Mouse (Mus musculus) hindbrain, embryonic 10.5 days (tissue): ENCODE results near the gene Pld1. TPM values are rescaled to one million over a fixed set of nuclear protein-coding genes. Genes with fewer than 3 reads are reported as not detected.

ENCODE experiments used
- DNase-seq: peaks from one replicate; pipeline ENCODE4 v3.0.0-alpha.2; 2017; ENCODE audit warnings: low spot score
- H3K27ac ChIP-seq: fragments of 300-500 bp; sonication (generic); 2 replicates; pipeline ENCODE4 v1.5.1; 2016; ENCODE audit warnings: mild to moderate bottlenecking, moderate library complexity
- H3K27me3 ChIP-seq: fragments of 300-500 bp; sonication (generic); 2 replicates; pipeline ENCODE4 v1.6.1; 2016; ENCODE audit warnings: mild to moderate bottlenecking; ENCODE audit not compliant: poor library complexity, insufficient read depth, severe bottlenecking
- H3K36me3 ChIP-seq: fragments of 300-500 bp; sonication (generic); 2 replicates; pipeline ENCODE4 v1.6.1; 2016; ENCODE audit warnings: mild to moderate bottlenecking, moderate library complexity
- H3K4me1 ChIP-seq: fragments of 300-500 bp; sonication (generic); replicated peaks from 2 replicates; pipeline ENCODE4 v1.6.1; 2016; ENCODE audit warnings: mild to moderate bottlenecking
- H3K4me3 ChIP-seq: fragments of 300-500 bp; sonication (generic); 2 replicates; pipeline ENCODE4 v1.5.1; 2016; ENCODE audit warnings: mild to moderate bottlenecking, moderate library complexity
- H3K9me3 ChIP-seq: fragments of 300-500 bp; sonication (generic); 2 replicates; pipeline ENCODE4 v1.6.1; 2016; ENCODE audit warnings: mild to moderate bottlenecking, moderate library complexity
- WGBS: fragments of 180-500 bp; shearing (Covaris S2); methylation state at CpG from one replicate; pipeline ENCODE4 v1.1.7; 2016; 5-methylcytosine and 5-hydroxymethylcytosine counted together
- polyA plus RNA-seq: library from polyadenylated mRNA; unstranded; fragments of >200 nt; fragmentation: Nextera tagmentation; extraction: Ambion mirVana; gene quantifications from 2 replicates; pipeline ENCODE4 v1.2.1, GENCODE M21; 2016

Pld1 gene
- polyA plus RNA-seq, 1 experiment from 2014 or later, result 3.2 TPM

DNA sequence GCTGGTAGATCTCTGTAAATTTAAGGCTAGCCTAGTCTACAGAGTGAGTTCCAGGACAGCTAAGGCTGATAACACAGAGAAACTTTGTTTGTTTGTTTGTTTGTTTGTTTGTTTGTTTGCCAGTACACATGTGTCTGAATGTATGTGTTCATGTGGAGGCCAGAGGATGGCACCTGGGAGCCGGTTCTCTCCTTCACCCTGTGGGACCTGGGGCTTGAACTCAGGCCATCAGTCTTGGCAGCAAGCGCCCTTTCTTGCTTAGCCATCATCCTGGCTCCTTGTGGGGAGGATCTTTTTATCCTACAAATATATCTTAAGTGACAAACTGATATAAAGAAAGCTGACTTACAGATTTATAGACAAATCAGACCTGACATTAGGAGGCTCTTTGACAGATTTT lies 44.8 kb downstream of the Pld1 start:
- 87% methylated on average over 2 of the region's 2 CpGs for WGBS
- H3K36me3 ChIP-seq, result no peaks in the 10 kb centered on the region
- H3K9me3 ChIP-seq, result no peaks in the 10 kb centered on the region
- no peaks in the 10 kb centered on the region for H3K27me3 ChIP-seq
- no peak overlapping the region for H3K27ac ChIP-seq
- H3K4me3 ChIP-seq, result no peak overlapping the region
- no peak for DNase-seq
- H3K4me1 ChIP-seq, result peaks cover 16% of the 10 kb centered on the region

DNA sequence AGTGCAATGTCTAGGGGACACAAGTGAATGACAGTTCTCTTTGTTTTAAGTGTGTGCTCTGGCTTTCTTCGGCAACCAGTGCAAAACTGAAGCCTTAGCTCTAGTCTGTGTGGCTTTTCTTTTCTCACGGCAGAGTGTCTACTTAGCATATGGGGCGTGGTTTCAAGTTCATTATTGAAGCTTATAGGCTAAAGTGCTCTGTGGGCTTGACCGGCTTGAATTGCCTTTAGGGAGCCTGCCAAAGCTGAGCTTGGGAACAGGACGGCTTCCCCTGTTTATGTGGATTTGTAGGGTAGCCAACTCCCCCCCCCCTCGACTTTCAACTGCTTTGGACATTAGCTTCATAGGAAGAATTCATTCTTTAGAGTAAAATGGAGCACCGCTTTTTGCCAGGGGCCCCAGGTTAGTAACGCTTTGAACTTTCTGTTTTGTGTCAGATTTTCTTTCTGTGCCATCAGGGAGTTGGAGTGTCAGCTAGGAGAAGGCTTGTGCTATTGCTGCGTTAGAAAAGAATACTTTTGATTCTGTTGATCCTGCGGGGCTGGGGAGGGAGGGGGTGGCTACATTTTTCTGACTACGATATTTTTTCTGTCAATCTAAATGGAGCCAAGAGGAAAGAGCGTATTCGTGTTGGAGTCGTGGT lies 45.6 kb downstream of the Pld1 start:
- peak; percentile 66 for DNase-seq
- Histone ChIP-seq H3K36me3 (no peaks in the 10 kb centered on the region), H3K27me3 (no peaks in the 10 kb centered on the region), H3K4me1 (peaks cover 14% of the 10 kb centered on the region), H3K4me3 (peak overlapping the region; percentile 36), H3K9me3 (no peaks in the 10 kb centered on the region), H3K27ac (peak overlapping the region; percentile 54; the same call in 1 of the 2 replicates)
- WGBS, result 20% methylated on average over 14 of the region's 14 CpGs

DNA sequence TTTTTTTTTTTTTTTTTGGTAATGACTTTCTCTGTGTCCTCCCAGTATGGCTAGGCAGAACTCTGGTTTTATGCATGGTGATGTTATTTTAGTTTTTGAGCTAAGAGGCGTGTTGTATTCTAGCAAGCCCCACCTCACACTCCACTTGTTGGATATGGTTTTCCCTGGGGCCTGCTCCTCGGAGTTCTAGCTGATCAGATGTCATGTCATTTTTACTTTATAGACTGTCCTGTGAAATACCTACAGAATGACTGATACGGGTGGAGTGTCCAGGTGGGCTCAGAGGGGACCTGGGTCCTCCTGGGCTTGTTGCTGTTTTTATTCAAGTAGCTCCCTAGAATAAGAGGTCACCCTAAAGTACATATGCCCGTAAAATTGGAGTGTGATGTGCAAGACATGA lies 46.1 kb downstream of the Pld1 start:
- H3K27ac ChIP-seq, result no peak overlapping the region
- H3K36me3 ChIP-seq, result no peaks in the 10 kb centered on the region
- H3K4me1 ChIP-seq, result peaks cover 14% of the 10 kb centered on the region
- no peaks in the 10 kb centered on the region for H3K27me3 ChIP-seq
- DNase-seq, result no peak
- H3K9me3 ChIP-seq, result no peaks in the 10 kb centered on the region
- H3K4me3 ChIP-seq, result peak overlapping the region; percentile 36; the same call in 1 of the 2 replicates
- 73% methylated on average over 4 of the region's 4 CpGs for WGBS

DNA sequence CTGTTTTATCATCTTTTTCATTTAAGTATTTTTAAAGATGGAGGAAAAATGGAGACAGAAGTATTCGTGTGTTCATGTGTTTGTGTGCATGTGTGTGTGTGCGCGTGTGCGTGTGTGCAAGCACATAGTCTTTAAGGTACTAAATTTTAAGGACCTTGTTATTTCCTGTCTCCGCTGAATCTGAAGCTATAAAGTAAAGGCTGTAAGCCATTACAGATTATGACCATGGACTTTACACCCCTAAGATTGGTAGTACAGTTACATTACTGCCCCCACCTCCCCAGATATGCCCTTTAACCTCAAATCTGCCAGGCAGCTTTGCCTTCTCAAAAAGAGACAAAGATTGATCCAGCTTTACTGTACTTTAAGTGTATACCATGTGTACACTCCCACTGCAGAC lies 46.8 kb downstream of the Pld1 start:
- Histone ChIP-seq H3K36me3 (no peaks in the 10 kb centered on the region), H3K4me1 (peaks cover 14% of the 10 kb centered on the region), H3K27me3 (no peaks in the 10 kb centered on the region), H3K9me3 (no peaks in the 10 kb centered on the region), H3K27ac (no peak overlapping the region), H3K4me3 (no peak overlapping the region)
- WGBS, result 96% methylated on average over 5 of the region's 5 CpGs
- no peak for DNase-seq

DNA sequence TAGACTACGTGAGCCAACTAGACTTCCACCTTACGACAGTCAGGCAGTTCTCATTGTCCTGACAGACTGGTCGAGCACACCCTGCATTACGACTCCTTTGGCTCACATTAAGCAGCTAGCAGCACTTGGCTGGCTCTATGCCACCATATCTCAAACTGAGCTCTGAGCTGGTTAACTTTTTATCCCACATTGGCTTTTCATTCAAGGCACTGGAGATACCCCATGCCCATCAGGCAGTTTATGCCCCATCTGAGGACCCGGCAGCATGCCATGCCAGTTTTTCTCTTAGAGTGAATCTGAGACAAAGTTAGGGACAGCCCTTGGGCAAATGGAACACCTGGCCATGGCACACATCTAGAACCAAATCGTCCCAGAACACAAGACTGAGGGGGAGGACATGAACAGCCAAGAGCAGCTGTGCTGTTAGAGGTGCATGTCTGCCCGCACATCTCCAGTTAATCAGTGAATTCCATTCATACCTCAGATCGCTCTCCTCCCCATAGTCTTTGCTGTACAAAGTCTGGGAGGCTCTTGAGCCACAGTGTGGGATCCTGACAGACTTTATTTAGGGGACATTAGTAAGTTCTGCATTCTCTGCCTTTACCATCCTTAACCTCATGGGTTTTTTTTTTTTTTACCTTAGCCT lies 49.5 kb downstream of the Pld1 start:
- DNase-seq, result no peak
- Histone ChIP-seq H3K36me3 (no peaks in the 10 kb centered on the region), H3K27me3 (no peaks in the 10 kb centered on the region), H3K27ac (no peak overlapping the region), H3K9me3 (no peaks in the 10 kb centered on the region), H3K4me1 (peaks cover 14% of the 10 kb centered on the region), H3K4me3 (no peak overlapping the region)
- WGBS, result 78% methylated on average over 8 of the region's 8 CpGs

DNA sequence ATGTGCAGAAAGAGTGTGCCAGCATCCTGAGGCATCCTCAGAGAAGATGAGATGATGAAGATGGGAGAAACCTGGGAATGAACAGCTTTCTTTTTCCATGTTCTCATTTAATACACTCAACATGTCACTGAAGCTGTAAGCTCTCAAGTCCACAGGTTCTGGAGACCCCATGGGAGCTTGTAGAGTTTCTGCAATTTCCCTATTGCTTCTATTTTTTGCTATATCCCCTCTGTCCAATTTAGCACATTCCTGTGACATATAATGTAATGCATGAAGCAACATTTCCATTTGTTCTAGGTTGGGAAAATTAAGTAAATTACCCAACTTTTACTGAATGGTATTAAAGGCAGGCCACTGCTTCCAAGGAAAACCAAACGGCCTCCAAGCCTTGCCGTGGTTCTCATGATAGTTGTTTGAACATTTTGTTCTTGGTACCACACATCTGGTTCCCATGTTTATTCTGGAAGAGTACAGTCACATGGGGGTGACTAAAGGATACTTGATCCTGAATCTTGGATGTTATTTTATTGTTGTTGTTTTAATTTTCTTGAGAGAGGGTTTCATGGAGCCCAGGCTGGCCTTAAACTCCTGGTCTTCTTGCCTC lies 52.7 kb downstream of the Pld1 start:
- no peaks in the 10 kb centered on the region for H3K9me3 ChIP-seq
- no peaks in the 10 kb centered on the region for H3K36me3 ChIP-seq
- H3K27ac ChIP-seq, result no peak overlapping the region
- WGBS, result 81% methylated on average over 2 of the region's 2 CpGs
- no peak for DNase-seq
- H3K4me1 ChIP-seq, result 0 out of 2 replicates have a peak, but pooled peaks cover 5% of the 10 kb centered on the region
- no peaks in the 10 kb centered on the region for H3K27me3 ChIP-seq
- no peak overlapping the region for H3K4me3 ChIP-seq

DNA sequence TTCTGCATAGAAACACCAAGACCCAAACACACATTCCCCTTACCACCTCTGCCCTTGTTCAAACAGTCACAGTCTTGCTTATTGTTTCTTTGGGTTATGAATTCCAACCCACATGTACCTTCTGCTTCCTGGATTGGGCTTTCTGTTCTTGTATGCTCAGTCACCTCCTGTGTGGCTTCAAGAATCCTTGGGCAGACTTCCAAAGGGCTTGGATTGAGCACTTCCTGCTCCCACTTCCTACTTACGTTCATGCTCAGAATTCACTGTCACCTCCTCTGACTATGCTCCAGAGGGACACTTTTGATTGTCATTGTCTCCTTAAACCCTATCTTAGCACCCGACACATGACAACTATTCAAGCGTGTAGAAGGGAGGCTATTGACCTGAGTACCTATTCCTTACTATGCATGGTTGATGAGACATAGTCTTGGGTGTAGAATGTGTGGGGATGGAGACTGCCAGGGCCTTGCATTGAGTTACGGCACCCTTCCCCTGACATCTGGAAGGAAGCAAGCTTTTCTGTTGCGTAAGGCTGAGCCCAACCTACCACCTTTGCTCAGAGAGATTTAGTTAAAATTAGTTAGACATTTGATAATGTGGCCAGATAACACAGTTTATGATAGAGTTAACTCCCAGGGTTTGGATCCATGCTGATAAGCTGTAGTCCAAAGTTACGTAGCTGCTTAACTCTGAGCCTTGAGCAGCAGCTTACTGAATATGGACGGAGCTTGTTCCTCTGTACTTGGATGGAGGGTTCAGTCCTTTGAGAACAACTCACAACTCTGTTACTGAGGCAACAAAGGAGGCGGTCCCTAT lies 55.9 kb downstream of the Pld1 start:
- Histone ChIP-seq H3K4me3 (no peak overlapping the region), H3K4me1 (no peaks in the 10 kb centered on the region), H3K36me3 (no peaks in the 10 kb centered on the region), H3K9me3 (no peaks in the 10 kb centered on the region), H3K27me3 (no peaks in the 10 kb centered on the region), H3K27ac (no peak overlapping the region)
- no peak for DNase-seq
- WGBS, result 91% methylated on average over 8 of the region's 8 CpGs

DNA sequence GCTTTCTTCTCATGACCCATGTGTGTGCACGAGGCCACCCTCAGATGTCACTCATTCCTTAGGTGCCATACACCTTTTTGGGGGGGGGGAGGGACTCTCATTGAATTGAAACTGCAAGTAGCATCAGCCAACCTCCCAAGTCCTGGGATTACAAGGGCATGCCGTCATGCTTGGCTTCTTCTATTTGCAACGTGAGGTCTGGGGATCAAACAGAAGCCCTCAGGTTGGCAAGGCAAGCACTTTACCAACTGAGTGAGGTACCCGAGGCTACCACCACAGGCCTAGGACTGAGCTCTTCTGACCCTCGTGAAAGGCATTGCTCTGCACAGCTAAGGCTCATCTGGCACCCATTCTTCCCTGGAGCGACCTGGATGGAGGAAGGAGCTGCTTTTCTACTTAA lies 65.8 kb downstream of the Pld1 start:
- H3K27ac ChIP-seq, result no peak overlapping the region
- H3K9me3 ChIP-seq, result no peaks in the 10 kb centered on the region
- DNase-seq, result no peak
- H3K4me3 ChIP-seq, result no peak overlapping the region
- 77% methylated on average over 6 of the region's 6 CpGs for WGBS
- H3K36me3 ChIP-seq, result no peaks in the 10 kb centered on the region
- no peaks in the 10 kb centered on the region for H3K27me3 ChIP-seq
- no peaks in the 10 kb centered on the region for H3K4me1 ChIP-seq

DNA sequence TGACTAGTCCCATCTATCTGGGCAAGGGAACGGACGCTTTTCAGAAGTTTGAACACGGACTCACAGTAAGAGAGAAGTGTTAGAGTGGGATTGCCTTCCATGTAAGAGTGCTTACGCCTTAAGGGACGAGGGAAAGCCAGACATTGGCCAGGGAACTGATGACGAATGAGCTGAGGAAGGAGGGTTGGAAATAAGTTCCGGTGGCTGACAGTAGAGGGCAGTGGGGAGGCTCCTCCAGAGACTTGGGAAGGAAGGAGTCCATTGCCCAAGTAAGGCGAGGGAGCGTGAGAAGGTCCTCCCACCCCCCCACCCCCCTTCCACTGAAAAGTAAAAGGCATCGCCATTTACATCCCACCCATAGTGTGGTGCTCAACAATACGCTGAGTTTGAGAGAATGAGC lies 69.2 kb downstream of the Pld1 start:
- Histone ChIP-seq H3K9me3 (no peaks in the 10 kb centered on the region), H3K36me3 (no peaks in the 10 kb centered on the region), H3K4me1 (no peaks in the 10 kb centered on the region), H3K4me3 (no peak overlapping the region), H3K27ac (no peak overlapping the region), H3K27me3 (no peaks in the 10 kb centered on the region)
- WGBS, result 83% methylated on average over 11 of the region's 11 CpGs
- no peak for DNase-seq

DNA sequence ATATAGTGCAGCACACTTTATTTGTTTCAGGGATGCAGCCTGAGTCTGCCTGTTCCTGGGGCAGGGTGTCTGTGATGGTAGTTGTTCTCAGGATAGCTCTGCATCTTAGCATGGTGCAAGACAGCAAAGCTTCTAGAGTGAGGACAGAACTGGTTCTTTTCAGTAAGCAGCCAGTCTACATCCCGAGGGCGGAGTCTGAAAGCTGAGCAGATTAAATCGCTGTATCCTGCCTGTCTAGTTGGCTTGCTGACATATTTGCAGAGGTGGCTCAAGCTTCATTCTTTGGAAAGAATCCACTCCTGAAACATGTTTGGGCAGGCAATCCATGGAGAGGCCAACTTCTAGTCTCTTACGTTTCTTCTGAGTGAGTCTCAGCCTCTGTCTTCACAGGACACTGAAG lies 69.9 kb downstream of the Pld1 start:
- no peaks in the 10 kb centered on the region for H3K9me3 ChIP-seq
- no peak overlapping the region for H3K27ac ChIP-seq
- no peaks in the 10 kb centered on the region for H3K27me3 ChIP-seq
- no peaks in the 10 kb centered on the region for H3K36me3 ChIP-seq
- H3K4me3 ChIP-seq, result no peak overlapping the region
- 0 out of 2 replicates have a peak, but pooled peaks cover under 1% of the 10 kb centered on the region for H3K4me1 ChIP-seq
- 82% methylated on average over 4 of the region's 4 CpGs for WGBS
- DNase-seq, result no peak

DNA sequence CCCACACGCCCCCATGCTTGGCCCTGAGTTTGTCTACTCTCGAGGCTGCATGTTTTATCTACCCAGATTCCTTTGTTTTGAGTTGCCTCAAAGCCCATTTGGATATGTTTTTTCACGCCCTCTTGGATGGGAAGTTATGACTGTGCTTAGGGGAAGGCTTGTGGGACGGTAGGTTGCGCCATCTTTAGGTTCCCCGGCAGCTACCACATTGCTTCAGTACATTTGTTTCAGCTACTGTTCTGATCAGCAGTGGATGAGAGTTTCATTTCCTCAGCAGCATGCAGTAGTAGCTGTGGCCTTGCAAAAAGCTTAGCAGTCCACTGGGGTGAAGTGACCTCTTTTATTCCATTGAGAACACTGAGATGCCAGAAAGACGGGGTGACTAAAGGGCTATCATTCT lies 73.7 kb downstream of the Pld1 start:
- H3K27ac ChIP-seq, result no peak overlapping the region
- DNase-seq, result no peak

DNA sequence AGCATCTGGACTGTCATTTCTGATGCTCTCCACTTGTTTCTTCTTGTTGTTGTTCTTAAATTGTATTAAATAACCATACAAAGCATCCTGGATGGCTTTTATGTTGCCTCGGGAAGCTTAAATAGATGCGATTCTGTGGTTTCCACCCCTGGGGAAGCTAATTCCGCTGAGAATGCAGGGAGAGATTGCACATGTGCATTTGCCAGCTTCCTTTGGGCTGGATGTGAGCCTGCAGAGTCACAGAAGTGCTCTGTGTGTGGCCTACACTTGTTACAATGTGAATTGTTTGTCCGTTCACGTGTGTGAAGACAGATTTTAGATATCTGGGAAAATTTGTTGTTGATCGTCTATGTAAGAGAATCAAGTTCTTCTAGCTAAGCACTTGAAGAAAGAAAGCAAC lies 74.9 kb downstream of the Pld1 start:
- 76% methylated on average over 6 of the region's 6 CpGs for WGBS
- Histone ChIP-seq H3K4me3 (no peak overlapping the region), H3K27me3 (no peaks in the 10 kb centered on the region), H3K27ac (no peak overlapping the region), H3K4me1 (0 out of 2 replicates have a peak, but pooled peaks cover 2% of the 10 kb centered on the region), H3K9me3 (no peaks in the 10 kb centered on the region), H3K36me3 (no peaks in the 10 kb centered on the region)
- no peak for DNase-seq

More for the DNA sequence above, 73.7 kb downstream of the Pld1 start:
- Histone ChIP-seq H3K36me3 (no peaks in the 10 kb centered on the region), H3K4me3 (no peak overlapping the region), H3K27me3 (no peaks in the 10 kb centered on the region), H3K4me1 (0 out of 2 replicates have a peak, but pooled peaks cover 2% of the 10 kb centered on the region), H3K9me3 (no peaks in the 10 kb centered on the region)
- 82% methylated on average over 7 of the region's 7 CpGs for WGBS
